Mouse (Mus musculus) heart, adult 8-10 months (tissue): ENCODE data around the gene Olfr286. TPM values are rescaled to one million over a fixed set of nuclear protein-coding genes. Genes with fewer than 3 reads are reported as not detected.

Experiments
- DNase-seq: peaks from one replicate; pipeline ENCODE4 v3.0.0; 2022; ENCODE audit warnings: low spot score
- total RNA-seq, 4 experiments: library from RNA; stranded (reverse); gene quantifications; 2 replicates each; pipeline ENCODE4 v1.2.4; 2022

Olfr286 gene
- not detected for total RNA-seq

DNA sequence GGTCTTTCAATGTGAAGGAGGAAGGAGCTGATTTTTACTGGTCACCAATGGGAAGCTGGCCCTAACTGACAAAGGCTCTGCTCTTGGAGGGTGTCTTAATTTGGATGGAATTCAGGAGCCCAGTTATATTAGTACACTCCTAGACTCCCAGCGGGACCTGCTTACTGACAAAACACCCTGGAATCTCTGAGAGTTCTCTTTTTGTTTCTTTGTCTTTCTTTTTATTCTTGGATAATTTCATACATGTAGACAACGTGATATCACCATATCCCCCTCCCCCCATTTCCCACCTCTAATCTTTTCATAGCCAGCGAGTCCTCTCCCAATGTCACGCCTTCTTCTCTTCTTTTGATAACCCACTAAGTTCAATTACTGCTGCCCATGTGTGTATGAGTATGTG is at the start of gene Olfr286:
Olfr286 (minus strand) TSS at position 101 of the 400 bp plus-strand sequence.
- DNase-seq, result no peak

DNA sequence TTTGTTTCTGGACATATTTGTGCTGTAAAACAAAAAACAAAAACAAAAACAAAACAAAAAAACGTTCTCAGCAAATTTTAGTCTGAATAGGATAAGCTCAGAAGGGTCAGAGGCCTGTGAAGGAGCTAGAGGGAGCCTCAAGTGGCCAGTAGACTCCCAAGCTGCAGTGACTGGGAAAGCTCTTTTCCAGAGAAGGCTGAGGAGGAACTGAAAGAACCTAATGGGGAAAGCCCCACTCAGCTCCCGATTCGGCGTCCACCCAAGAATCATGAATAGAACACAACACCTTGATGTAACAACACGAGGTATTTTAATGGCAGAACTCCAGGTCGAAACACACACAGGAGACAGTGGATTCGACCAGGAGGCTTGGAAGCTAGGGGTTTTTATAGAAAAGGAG is 23.5 kb upstream of the Olfr286 start:
- no peak for DNase-seq

DNA sequence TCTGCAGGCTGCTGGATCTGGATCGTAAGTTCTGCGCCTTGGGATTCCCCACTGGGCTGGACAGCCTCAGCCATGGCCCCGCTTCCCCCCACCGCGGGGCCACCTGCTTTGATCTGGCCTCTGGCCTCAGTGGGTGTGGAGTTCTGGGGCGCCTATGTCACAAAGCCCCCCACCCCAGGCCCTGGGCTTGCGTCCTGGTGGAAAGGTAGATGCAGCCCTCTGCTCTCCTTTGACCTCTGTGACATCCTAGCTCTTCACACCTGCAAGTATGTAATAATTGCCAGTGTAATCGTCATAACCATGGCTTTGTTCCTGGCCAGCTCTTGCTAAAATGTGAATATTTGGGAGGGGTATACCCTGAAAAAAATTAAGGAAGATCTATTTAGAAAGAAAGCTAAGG is 22.9 kb upstream of the Olfr286 start, which contains the start of gene H1fnt:
H1fnt (minus strand) TSS at position 101 of the 400 bp plus-strand sequence.
- no peak for DNase-seq

DNA sequence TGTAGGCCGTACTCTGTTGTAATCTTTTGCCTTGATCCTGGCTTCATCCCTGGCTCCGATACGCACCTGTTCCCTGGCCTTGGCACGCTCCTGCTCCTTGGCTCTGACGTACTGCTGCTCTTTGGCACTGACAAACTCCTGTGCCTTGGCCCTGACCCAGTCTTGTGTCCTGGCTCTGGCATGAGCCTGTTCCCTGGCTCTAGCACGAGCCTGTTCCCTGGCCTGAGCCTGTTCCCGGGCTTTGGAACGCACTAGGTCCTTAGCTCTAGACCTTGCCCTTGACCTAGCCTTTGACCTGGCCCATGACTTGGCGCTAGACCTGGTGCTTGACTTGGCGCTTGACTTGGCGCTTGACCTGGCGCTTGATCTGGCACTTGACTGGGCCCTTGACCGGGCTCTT is 22.0 kb upstream of the Olfr286 start:
- no peak for DNase-seq

DNA sequence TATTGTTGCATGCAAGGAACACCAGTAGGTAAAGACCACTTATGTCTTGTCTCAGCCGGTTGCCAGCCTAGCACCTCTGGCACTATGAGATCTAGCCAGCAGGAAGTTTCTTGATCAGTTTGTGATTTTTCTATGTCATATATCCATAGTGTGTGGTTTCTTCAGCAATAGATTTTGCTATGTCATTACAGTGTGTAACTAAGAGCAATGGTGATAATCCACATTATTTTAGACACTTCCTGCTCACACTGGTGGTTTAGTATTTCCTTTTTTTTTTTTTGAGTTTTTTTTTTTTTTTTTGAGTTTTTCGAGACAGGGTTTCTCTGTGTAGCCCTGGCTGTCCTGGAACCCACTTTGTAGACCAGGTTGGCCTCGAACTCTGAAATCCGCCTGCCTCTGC is 1.2 kb upstream of the Olfr286 start:
- DNase-seq, result no peak

DNA sequence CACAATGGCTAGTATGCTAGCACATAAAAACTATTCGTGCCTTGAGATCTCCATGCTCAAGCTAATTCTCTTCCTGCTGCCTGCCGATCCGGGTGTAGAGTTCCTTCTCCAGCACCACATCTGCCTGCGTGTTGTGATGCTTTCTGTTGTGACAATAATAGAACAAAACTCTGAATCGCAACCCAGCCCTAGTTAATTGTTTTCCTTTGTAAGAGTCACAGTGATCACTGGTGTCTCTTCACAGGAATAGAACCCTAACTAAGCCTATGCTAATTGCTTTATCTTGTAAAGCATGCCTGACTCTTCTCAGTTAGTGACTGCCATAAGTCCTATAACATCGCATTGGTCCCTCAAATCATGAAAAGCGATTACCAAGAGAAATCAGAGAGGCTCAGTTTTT is 8.2 kb downstream of the Olfr286 start:
- no peak for DNase-seq

DNA sequence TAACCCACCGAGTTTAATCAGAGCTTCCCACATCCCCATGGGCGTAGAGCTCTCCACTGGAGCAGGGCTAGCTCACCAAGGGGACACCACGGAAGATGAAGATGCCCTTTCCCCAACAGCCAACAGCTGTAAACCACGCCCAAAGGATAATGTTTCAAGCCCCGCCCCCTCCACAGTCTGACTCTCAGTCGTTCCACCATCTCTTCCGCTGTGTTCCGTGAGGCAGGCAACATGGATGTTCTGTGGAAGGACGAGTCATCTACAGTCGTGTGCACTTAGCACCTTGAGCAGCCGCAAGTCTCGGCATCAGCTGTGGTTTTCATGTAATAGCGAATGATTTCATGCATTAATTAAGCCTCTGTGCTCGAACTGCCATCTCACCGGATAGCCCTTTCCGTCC is 8.6 kb downstream of the Olfr286 start:
- DNase-seq, result no peak

DNA sequence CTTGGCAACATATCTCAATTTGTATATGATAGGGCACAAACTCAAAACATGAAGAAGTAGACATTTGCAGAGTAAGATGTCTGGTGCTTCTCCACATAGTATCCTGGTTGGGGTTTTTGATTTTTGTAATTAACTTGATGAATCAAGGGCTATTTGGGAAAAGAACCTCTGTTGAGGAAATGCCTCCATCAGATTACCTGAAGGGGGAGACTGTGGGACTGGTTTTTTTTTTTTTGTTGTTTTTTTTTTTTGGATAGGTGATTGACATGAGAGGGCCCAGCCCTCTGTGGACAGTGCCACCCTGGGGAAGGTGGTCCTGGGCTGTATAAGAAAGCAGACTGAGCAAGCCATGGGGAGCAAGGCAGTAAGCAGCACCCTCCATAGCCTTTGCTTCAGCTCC is 11.9 kb downstream of the Olfr286 start:
- DNase-seq, result no peak

DNA sequence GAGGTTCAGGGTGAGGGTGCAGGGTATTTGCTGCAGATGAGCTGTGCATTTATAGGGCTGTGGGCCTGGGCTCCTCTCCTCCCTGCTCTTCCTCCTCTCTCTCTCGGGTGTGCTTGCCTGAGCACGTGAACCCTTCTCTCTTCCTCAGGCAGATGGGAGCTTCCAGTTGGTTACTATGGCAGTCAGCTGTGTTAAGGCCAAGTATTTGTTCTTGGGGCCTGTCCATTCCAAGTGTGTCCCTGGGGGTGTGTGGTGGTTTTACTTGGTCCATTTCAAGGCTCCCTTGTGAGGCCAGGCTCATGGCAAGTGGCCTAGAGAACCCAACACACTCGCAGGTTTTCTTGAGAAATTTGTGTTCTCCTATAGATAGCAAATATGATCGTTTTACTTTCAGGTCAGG is 13.4 kb downstream of the Olfr286 start, which contains the start of the genes Gm44579 and Olfr287:
Gm44579 (minus strand) TSS at position 101 of the 400 bp plus-strand sequence.
Olfr287 (minus strand) TSS at position 180 of the 400 bp plus-strand sequence.
- no peak for DNase-seq

DNA sequence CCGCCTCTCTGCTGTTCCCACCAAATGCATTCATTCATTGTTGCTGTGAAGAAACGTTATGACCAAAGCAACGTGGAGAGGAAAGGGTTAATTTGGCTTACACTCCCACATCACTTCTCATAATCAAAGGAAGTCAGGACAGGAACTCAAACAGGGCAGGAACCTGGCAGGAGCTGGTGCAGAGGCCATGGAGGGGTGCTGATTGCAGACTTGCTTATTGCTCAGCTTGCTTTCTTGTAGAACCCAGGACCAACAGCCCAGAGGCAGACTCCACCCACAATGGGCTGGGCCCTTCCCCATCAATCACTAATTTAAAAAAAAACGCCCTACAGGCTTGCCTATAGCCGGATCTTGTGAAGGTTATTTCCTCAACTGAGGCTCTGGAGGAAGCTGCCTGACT is 20.1 kb downstream of the Olfr286 start:
- no peak for DNase-seq

DNA sequence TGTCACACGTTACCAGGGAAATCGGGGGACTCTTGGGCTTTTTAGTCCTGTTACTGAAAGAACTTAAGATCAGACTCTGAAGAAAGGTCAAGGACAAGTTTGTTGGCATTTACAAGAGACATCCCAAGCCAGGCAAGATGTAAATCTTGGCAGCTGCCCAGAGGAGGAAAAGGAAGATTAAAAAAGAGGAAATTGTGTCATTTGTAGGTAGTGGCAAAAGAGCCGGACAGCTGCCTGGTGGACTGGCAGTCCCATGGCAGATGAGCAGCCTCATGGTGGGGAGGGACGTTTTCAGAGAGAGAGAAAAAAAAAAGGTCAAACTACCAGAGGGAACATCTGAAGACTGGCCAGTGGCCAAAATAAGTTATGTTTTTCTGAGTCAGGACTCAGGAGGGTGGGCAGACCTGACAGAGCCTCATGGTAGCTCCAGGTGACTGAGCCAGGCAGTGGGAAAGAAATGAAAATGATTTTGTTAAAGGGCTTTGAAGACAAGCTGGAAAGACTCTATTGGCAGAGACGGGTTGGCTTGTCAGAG is 20.8 kb downstream of the Olfr286 start:
- DNase-seq, result no peak

DNA sequence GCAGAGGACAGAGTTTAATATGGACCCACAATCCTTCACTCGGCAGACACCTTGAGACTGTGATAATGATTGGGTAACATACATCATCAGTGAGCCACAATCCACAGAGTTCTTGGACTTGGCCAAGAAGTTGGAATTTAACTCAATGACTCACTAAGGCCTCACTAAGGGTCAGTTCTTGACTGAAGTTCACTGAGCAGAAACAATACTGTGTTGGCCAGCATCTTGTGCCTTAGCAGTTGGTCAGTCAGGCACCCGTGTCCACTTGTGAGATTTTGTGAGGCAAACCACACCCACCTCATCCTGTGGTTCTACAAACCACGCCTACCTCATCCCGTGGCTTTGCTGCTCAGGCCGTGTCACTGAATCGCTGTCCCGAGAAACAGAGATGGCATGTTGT is 24.6 kb downstream of the Olfr286 start:
- DNase-seq, result no peak

DNA sequence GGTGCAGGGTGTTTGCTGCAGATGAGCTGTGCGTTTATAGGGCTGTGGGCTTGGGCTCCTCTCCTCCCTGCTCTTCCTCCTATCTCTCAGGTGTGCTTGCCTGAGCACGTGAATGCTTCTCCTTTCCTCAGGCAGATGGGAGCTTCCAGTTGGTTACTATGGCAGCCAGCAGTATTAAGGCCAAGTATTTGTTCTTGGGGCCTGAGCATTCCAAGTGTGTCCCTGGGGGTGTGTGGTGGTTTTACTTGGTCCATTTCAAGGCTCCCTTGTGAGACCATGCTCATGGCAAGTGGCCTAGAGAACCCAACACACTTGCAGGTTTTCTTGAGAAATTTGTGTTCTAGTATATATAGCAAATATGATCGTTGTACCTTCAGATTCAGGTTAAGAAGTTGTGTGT is 38.8 kb downstream of the Olfr286 start, which contains the start of gene Olfr288:
Olfr288 (minus strand) TSS at position 101 of the 400 bp plus-strand sequence.
- DNase-seq, result no peak

DNA sequence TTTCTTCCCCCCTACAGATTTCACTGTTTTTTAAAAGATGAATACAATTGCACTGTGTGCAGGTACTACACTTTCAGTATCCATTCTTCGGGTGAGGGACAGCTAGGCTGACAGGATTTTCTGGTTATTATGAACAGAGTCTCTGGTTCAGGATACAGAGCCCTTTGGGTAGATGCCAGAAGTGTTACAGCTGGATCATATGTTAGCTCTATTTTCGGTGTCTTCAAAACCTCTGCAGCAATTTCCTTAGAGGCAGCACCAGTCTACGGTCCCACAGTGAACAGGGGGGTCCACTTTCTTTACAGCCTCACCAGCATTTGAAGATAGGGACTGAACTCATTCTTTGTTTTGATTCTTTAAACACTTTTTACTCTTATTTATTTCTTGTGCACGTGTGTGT is 49.8 kb downstream of the Olfr286 start:
- no peak for DNase-seq

DNA sequence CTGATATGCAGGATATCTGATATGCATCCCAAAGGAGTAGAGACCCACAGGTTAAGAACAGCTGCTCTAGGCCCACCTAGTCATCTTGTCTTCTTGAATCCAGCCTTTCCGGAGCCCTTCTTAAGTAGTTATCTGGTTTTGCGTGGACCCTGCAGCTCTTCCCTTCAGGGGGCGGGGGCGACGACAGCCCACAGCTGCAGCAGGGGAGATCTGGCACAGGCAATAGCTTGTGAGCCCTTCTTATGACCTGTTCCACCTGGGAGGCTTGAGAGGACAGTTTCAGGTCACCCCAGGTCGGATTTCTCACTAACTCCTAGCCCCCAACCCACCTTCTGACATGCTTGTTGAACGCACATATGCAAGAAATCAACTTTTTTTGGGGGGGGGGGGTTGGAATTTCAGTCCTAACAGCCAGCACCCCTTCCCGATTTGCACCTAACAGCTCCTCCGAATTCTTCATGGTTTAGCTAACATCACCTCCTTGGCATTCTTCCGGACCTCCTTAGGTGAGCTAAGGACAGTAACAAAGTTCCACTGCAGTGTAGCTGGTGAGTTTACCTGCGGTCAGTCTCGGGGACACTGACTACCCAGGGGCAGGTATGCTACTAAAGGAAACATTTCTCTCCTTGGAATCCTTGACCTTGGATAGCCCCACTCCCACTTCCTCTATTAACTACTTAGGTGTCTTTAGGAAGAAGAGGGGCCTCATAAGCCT is 52.2 kb downstream of the Olfr286 start:
- DNase-seq, result no peak

DNA sequence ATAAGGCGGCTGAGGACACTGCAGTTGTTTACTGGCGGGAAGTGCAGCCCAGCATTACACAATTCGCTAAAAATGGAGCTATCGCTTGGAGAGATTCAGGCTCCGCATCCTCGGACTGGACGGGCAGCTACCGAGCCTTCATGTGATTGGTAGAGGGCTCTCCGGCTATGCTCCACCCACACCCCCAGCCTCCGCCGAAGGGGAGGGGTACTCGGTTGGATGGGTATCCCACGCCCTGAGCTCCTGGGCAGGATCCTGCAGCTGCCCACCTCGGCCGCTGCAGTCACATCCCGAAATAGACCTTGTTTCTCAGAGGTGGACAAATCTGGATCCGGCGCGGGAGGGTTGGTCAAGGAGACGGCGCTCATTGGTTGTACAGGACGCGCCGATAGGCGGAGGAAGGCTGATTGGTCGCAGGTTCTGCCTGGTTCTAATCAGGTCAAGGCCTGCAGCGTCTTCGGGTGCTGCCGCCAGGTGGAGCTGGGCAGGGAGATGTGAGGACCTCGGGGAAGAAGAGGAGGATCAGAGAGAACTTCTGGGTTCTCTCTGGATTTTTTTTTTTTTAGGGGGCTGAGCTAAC is 53.0 kb downstream of the Olfr286 start:
- peak; percentile 95 for DNase-seq

DNA sequence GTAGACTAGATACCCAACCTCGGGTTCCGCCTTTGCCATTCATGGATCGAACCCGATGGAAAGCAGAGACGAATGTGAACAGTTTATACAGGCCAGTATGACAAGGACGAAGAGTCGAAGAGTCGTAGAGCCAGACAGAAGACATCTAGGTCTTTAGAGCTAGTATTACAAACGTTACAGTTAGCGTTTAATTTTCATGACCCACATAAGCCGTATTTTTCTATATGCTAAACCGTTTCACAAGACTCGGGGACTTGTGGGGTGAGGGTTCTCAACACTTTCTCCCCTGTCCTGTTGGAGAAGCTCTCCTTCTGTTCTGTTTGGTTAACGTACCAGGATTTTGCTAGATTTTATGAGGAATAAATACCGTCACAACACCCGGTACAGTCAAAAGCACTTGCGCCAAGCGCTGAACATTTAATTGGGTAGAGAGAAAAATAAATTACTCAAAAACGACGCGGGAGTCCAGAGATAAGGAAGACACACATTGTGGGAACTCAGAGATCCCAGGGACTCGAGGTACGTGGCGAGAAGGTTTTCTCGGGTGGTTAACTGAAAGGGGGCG is 53.6 kb downstream of the Olfr286 start:
- no peak for DNase-seq

DNA sequence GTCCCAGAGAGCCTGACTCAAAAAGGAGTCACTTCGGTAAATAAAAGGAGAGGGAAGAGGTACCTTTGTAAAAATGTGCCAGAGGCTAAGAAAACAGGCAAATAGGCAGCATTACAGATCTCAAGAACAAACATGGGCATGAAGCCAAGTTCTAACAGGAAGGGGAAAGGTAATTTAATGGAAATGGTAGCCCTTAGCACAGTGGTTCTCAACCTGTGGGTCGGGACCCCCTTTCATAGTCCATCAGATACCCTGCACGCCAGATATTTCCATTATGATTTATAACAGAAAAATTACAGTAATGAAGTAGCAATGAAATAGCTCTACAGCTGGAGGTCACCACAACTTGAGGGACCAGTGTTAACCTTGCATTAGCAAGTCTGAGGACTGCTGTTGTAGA is 56.9 kb downstream of the Olfr286 start:
- DNase-seq, result no peak
